In genomic region chr1:4687605-4688004, GRCm38 (mm10) we compare ENCODE assay signal across 27 mouse cellular contexts.
DNase-seq lines count a peak whose midpoint lies in the region; ATAC-seq and TF ChIP-seq lines count a peak whose summit lies in the region.
"Had no signal": no experiment of that assay in that cellular context is flagged by ENCODE, and none has a peak within 500 bp of the region (broad histone marks: within the 10 kb centered on the region; RNA-seq: fewer than 3 reads in every experiment).

No protein-coding gene starts in this region.

- H3K27ac ChIP-seq in kidney, embryonic 14.5 days (ENCODE audit: low read depth, low read length), result no peak overlapping the region
- H3K27ac ChIP-seq in limb, embryonic 13.5 days, result no peak overlapping the region
- H3K27ac ChIP-seq in limb, embryonic 10.5 days, result no peak overlapping the region
- H3K27ac ChIP-seq in stomach, embryonic 14.5 days (ENCODE audit: low read length), result no peak overlapping the region
- H3K27ac ChIP-seq in stomach, postnatal 0 days (replicated peaks), result no peak overlapping the region
- H3K27ac ChIP-seq: embryonic facial prominence, embryonic 10.5 days; embryonic facial prominence, embryonic 13.5 days; forebrain, embryonic 12.5 days; forebrain, embryonic 15.5 days; hindbrain, embryonic 10.5 days; hindbrain, embryonic 13.5 days had no signal

- no peaks in the 10 kb centered on the region for H3K4me1 ChIP-seq in kidney, embryonic 14.5 days (ENCODE audit: control insufficient read depth, insufficient read depth, low read length)
- no peaks in the 10 kb centered on the region for H3K4me1 ChIP-seq in limb, embryonic 13.5 days
- no peaks in the 10 kb centered on the region for H3K4me1 ChIP-seq in limb, embryonic 10.5 days
- H3K4me1 ChIP-seq in stomach, embryonic 14.5 days (ENCODE audit: control insufficient read depth, insufficient read depth, low read length), result no peaks in the 10 kb centered on the region
- H3K4me1 ChIP-seq in stomach, postnatal 0 days (replicated peaks; ENCODE audit: control insufficient read depth, insufficient read depth), result no peaks in the 10 kb centered on the region
- H3K4me1 ChIP-seq: embryonic facial prominence, embryonic 10.5 days; embryonic facial prominence, embryonic 13.5 days; forebrain, embryonic 12.5 days; forebrain, embryonic 15.5 days; hindbrain, embryonic 13.5 days had no signal

- DNase-seq in kidney, adult 8-10 months, result no peak
- DNase-seq in limb, embryonic 10.5 days (ENCODE audit: low spot score), result no peak
- no peak for DNase-seq in stomach, postnatal 0 days (ENCODE audit: low spot score)
- DNase-seq in thymus, postnatal 4 days, result no peak
- DNase-seq: adrenal gland, adult 8-10 months; adrenal gland, postnatal 25 days; B cell, adult 2 months; cerebellum, adult 11-12 months; cerebellum, adult 8-10 months; cerebellum, postnatal 10 days; cerebellum, postnatal 36 days; embryo, embryonic 11 days; gastrocnemius, postnatal 10 days; gastrocnemius, postnatal 36 days had no signal

- no peaks in the 10 kb centered on the region for H3K36me3 ChIP-seq in kidney, embryonic 14.5 days (ENCODE audit: control insufficient read depth, insufficient read depth, low read length)
- H3K36me3 ChIP-seq in limb, embryonic 13.5 days, result no peaks in the 10 kb centered on the region
- no peaks in the 10 kb centered on the region for H3K36me3 ChIP-seq in limb, embryonic 10.5 days
- no peaks in the 10 kb centered on the region for H3K36me3 ChIP-seq in stomach, embryonic 14.5 days (ENCODE audit: control insufficient read depth, insufficient read depth, low read length)
- H3K36me3 ChIP-seq in stomach, postnatal 0 days (ENCODE audit: control insufficient read depth, insufficient read depth, low read length), result no peaks in the 10 kb centered on the region
- H3K36me3 ChIP-seq: embryonic facial prominence, embryonic 10.5 days; embryonic facial prominence, embryonic 13.5 days; forebrain, embryonic 12.5 days; forebrain, embryonic 15.5 days; hindbrain, embryonic 10.5 days; hindbrain, embryonic 13.5 days had no signal

- no peak overlapping the region for H3K4me3 ChIP-seq in kidney, embryonic 14.5 days (ENCODE audit: low read length)
- H3K4me3 ChIP-seq in limb, embryonic 13.5 days, result no peak overlapping the region
- no peak overlapping the region for H3K4me3 ChIP-seq in limb, embryonic 10.5 days
- H3K4me3 ChIP-seq in stomach, embryonic 14.5 days (ENCODE audit: low read depth, low read length), result no peak overlapping the region
- H3K4me3 ChIP-seq in stomach, postnatal 0 days (ENCODE audit: low read depth, low read length), result no peak overlapping the region
- H3K4me3 ChIP-seq: embryonic facial prominence, embryonic 10.5 days; embryonic facial prominence, embryonic 13.5 days; erythroblast, embryonic 14.5 days; forebrain, embryonic 12.5 days; forebrain, embryonic 15.5 days; hindbrain, embryonic 10.5 days; hindbrain, embryonic 13.5 days had no signal

- H3K9ac ChIP-seq in kidney, embryonic 14.5 days (ENCODE audit: low read depth, low read length), result no peak overlapping the region
- no peak overlapping the region for H3K9ac ChIP-seq in limb, embryonic 13.5 days
- H3K9ac ChIP-seq in stomach, embryonic 14.5 days (replicated peaks; ENCODE audit: low read depth, low read length), result no peak overlapping the region
- H3K9ac ChIP-seq in stomach, postnatal 0 days (ENCODE audit: low read length), result no peak overlapping the region
- H3K9ac ChIP-seq: embryonic facial prominence, embryonic 13.5 days; forebrain, embryonic 12.5 days; forebrain, embryonic 15.5 days; hindbrain, embryonic 13.5 days had no signal

- WGBS in kidney, embryonic 14.5 days, result 82% methylated on average over 9 of the region's 9 CpGs
- WGBS in limb, embryonic 13.5 days, result 77% methylated on average over 9 of the region's 9 CpGs
- 92% methylated on average over 9 of the region's 9 CpGs for WGBS in limb, embryonic 10.5 days
- 92% methylated on average over 9 of the region's 9 CpGs for WGBS in stomach, embryonic 14.5 days
- 84% methylated on average over 9 of the region's 9 CpGs for WGBS in stomach, postnatal 0 days

- TF ChIP-seq CTCF in stomach, postnatal 0 days (IDR thresholded peaks at IDR 0.05; ENCODE audit: low read depth), result no peak

- H3K9me3 ChIP-seq in kidney, embryonic 14.5 days (ENCODE audit: control insufficient read depth, low read length), result no peaks in the 10 kb centered on the region
- H3K9me3 ChIP-seq in limb, embryonic 13.5 days, result no peaks in the 10 kb centered on the region
- H3K9me3 ChIP-seq in limb, embryonic 10.5 days (replicated peaks), result no peaks in the 10 kb centered on the region
- no peaks in the 10 kb centered on the region for H3K9me3 ChIP-seq in stomach, embryonic 14.5 days (ENCODE audit: control insufficient read depth, low read depth, low read length)
- H3K9me3 ChIP-seq in stomach, postnatal 0 days (ENCODE audit: control insufficient read depth, low read length), result no peaks in the 10 kb centered on the region
- H3K9me3 ChIP-seq: embryonic facial prominence, embryonic 10.5 days; embryonic facial prominence, embryonic 13.5 days; forebrain, embryonic 12.5 days; forebrain, embryonic 15.5 days; hindbrain, embryonic 10.5 days; hindbrain, embryonic 13.5 days had no signal

- TF ChIP-seq EP300 in stomach, postnatal 0 days (optimal IDR thresholded peaks at IDR 0.05), result no peak

- no peak overlapping the region for H3K4me2 ChIP-seq in kidney, embryonic 14.5 days (replicated peaks; ENCODE audit: low read depth, low read length)
- no peak overlapping the region for H3K4me2 ChIP-seq in limb, embryonic 13.5 days (replicated peaks)
- H3K4me2 ChIP-seq in stomach, embryonic 14.5 days (replicated peaks; ENCODE audit: low read depth, low read length), result no peak overlapping the region
- no peak overlapping the region for H3K4me2 ChIP-seq in stomach, postnatal 0 days (replicated peaks; ENCODE audit: low read depth)
- H3K4me2 ChIP-seq: embryonic facial prominence, embryonic 13.5 days; forebrain, embryonic 12.5 days; forebrain, embryonic 15.5 days; heart, embryonic 11.5 days; hindbrain, embryonic 13.5 days had no signal

- H3K27me3 ChIP-seq in kidney, embryonic 14.5 days (ENCODE audit: control insufficient read depth, insufficient read depth, low read length), result no peaks in the 10 kb centered on the region
- H3K27me3 ChIP-seq in limb, embryonic 13.5 days, result no peaks in the 10 kb centered on the region; the same call in 1 of the 2 replicates
- peaks cover 8% of the 10 kb centered on the region; the same call in 1 of the 2 replicates for H3K27me3 ChIP-seq in limb, embryonic 10.5 days (ENCODE audit: low read depth, poor library complexity, severe bottlenecking)
- no peaks in the 10 kb centered on the region for H3K27me3 ChIP-seq in stomach, embryonic 14.5 days (ENCODE audit: control insufficient read depth, insufficient read depth, low read length)
- no peaks in the 10 kb centered on the region for H3K27me3 ChIP-seq in stomach, postnatal 0 days (ENCODE audit: control insufficient read depth, insufficient read depth, low read length)
- H3K27me3 ChIP-seq: forebrain, embryonic 15.5 days had no signal

- peak; percentile 68 for ATAC-seq in kidney, embryonic 14.5 days (ENCODE audit: low FRiP score, low TSS enrichment)
- ATAC-seq in limb, embryonic 13.5 days (ENCODE audit: low FRiP score, low read depth), result peak; percentile 49; the same call in 1 of the 2 replicates
- ATAC-seq in stomach, embryonic 14.5 days (ENCODE audit: insufficient number of reproducible peaks, insufficient read depth, low FRiP score, low read depth), result 0 out of 2 replicates have a peak, but pooled peaks have one; percentile 33
- no peak for ATAC-seq in stomach, postnatal 0 days (ENCODE audit: low FRiP score, low TSS enrichment)
- ATAC-seq: activated CD4-positive, CD25-positive, alpha-beta regulatory T cell, adult 4 months; forebrain, embryonic 15.5 days; hindbrain, embryonic 16.5 days had no signal
